Mouse (Mus musculus) midbrain, embryonic 15.5 days (tissue): ENCODE results near the gene Bves. TPM values are rescaled to one million over a fixed set of nuclear protein-coding genes. Genes with fewer than 3 reads are reported as not detected.

ENCODE experiments used
- ATAC-seq: fragments of 200-750 bp; cut with Nextera tagmentation; replicated peaks from 2 replicates; pipeline ENCODE4 v1.8.0; 2017; ENCODE audit warnings: moderate TSS enrichment
- H3K27ac ChIP-seq: fragments of 300-500 bp; sonication (generic); 2 replicates; pipeline ENCODE4 v1.5.1; 2015; ENCODE audit warnings: mild to moderate bottlenecking, inconsistent platforms
- H3K27me3 ChIP-seq: fragments of 300-500 bp; sonication (generic); replicated peaks from 2 replicates; pipeline ENCODE4 v1.6.1; 2015; ENCODE audit warnings: inconsistent platforms
- H3K36me3 ChIP-seq: fragments of 300-500 bp; sonication (generic); replicated peaks from 2 replicates; pipeline ENCODE4 v1.6.1; 2015; ENCODE audit warnings: inconsistent platforms
- H3K4me1 ChIP-seq: fragments of 300-500 bp; sonication (generic); 2 replicates; pipeline ENCODE4 v1.6.1; 2015; ENCODE audit warnings: inconsistent platforms
- H3K4me2 ChIP-seq: fragments of 300-500 bp; sonication (generic); 2 replicates; pipeline ENCODE4 v1.6.1; 2015; ENCODE audit warnings: inconsistent platforms, mild to moderate bottlenecking, moderate library complexity
- H3K4me3 ChIP-seq: fragments of 300-500 bp; sonication (generic); 2 replicates; pipeline ENCODE4 v1.5.1; 2015; ENCODE audit warnings: mild to moderate bottlenecking, inconsistent platforms
- H3K9ac ChIP-seq: fragments of 300-500 bp; sonication (generic); 2 replicates; pipeline ENCODE4 v1.6.1; 2015; ENCODE audit warnings: mild to moderate bottlenecking, inconsistent platforms
- H3K9me3 ChIP-seq: fragments of 300-500 bp; sonication (generic); 2 replicates; pipeline ENCODE4 v1.6.1; 2016; ENCODE audit warnings: inconsistent platforms
- WGBS: fragments of 180-500 bp; shearing (Covaris S2); methylation state at CpG from one replicate; pipeline ENCODE4 v1.1.7; 2015; ENCODE audit warnings: mixed read lengths; 5-methylcytosine and 5-hydroxymethylcytosine counted together
- polyA plus RNA-seq: library from polyadenylated mRNA; unstranded; fragments of >200 nt; fragmentation: Nextera tagmentation; extraction: Ambion mirVana; gene quantifications from 2 replicates; pipeline ENCODE4 v1.2.1, GENCODE M21; 2015

Bves gene
- polyA plus RNA-seq, 1 experiment from 2014 or later, result 1.6 TPM

GRCm38 (mm10) chr10:45366987-45367705 lies 31.6 kb downstream of the Bves start:
- H3K27me3 ChIP-seq, result no peaks in the 10 kb centered on the region
- H3K27ac ChIP-seq, result no peak overlapping the region
- H3K9me3 ChIP-seq, result no peaks in the 10 kb centered on the region
- no peak overlapping the region for H3K4me2 ChIP-seq
- peak; percentile 67; the same call in 1 of the 2 replicates for ATAC-seq
- no peak overlapping the region for H3K9ac ChIP-seq
- 80% methylated on average over 17 of the region's 17 CpGs for WGBS
- no peaks in the 10 kb centered on the region for H3K36me3 ChIP-seq
- H3K4me1 ChIP-seq, result no peaks in the 10 kb centered on the region
- H3K4me3 ChIP-seq, result no peak overlapping the region

DNA sequence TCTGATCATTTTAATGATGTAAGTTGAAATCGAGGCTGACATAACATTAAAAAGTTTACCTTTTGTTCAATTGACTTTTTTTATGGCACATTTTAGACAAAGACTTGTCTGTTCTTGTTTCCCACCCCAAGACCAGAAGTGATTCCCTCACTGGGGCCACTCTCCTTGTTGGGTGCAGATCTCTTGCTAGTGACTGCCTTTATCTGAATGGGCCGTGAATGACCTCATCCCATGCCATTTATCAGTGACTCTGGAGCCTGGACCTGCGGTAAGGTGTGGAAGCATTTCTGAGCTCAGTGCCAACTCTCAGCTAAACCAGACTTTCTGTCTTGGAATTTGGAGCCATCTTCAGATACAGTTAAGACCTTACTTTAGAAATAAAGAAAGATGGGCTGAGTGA lies 34.1 kb downstream of the Bves start:
- Histone ChIP-seq H3K36me3 (no peaks in the 10 kb centered on the region), H3K4me2 (no peak overlapping the region), H3K9ac (no peak overlapping the region), H3K4me3 (no peak overlapping the region), H3K4me1 (no peaks in the 10 kb centered on the region), H3K9me3 (no peaks in the 10 kb centered on the region), H3K27me3 (no peaks in the 10 kb centered on the region), H3K27ac (no peak overlapping the region)
- ATAC-seq, result no peak
- 91% methylated on average over 3 of the region's 3 CpGs for WGBS

DNA sequence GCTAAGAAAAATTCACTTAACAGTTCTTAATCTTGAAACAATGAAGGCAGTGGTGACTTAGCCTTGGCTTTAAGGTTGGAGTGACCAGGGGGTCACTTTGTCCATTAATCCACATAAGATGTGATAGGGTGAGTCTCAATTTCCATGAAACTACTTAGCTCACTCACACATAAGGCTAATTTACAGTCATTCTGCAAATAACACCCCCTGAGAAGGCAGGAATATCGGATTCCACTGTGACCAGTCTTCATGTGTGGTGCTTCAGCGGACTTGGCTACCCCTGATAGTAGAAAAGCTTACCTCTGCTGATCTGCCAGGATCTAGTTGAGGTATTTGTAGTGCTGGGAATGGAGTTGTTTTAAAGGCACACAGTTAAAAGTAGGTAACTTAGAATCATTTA lies 35.0 kb downstream of the Bves start:
- Histone ChIP-seq H3K27me3 (no peaks in the 10 kb centered on the region), H3K4me2 (no peak overlapping the region), H3K4me1 (no peaks in the 10 kb centered on the region), H3K27ac (no peak overlapping the region), H3K9ac (no peak overlapping the region), H3K9me3 (no peaks in the 10 kb centered on the region), H3K4me3 (no peak overlapping the region), H3K36me3 (no peaks in the 10 kb centered on the region)
- ATAC-seq, result no peak
- WGBS, result 83% methylated on average over 2 of the region's 2 CpGs

DNA sequence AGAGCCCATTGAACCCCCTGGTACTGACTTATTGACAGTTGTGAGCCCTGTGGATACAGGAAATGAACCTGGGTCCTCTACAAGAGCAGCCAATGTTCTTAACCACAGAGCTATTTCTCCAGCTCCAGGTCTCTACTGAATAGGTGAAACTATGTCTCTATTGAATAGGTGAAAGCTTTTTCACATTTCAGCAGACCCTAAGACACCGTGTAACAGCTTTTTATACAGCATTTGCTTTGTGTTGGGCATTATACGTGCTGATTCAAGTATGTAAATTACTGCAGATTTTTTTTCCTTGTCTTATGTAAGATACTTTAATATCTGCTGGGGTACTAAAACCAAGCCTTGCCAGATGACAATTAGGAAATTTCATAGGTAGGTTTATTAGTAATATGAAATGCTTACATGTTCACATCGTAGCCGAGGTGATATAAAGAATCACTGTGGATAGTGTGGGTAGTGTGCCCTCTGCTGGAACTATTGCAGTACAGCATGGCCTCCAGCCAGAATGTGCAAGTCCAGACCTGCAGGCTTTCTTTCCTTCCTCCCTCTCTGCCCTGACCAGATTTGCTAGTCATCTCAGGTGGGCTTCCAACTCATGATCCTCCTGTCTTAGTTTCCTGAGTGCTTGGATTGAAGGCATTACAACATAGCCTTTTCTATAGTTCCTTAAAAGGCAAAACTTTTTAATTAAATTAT lies 37.6 kb downstream of the Bves start:
- no peaks in the 10 kb centered on the region for H3K36me3 ChIP-seq
- H3K4me3 ChIP-seq, result no peak overlapping the region
- H3K9ac ChIP-seq, result no peak overlapping the region
- 41% methylated on average over 4 of the region's 4 CpGs for WGBS
- no peaks in the 10 kb centered on the region for H3K4me1 ChIP-seq
- H3K4me2 ChIP-seq, result no peak overlapping the region
- no peaks in the 10 kb centered on the region for H3K27me3 ChIP-seq
- H3K9me3 ChIP-seq, result no peaks in the 10 kb centered on the region
- ATAC-seq, result peak; percentile 85
- H3K27ac ChIP-seq, result no peak overlapping the region

GRCm38 (mm10) chr10:45378269-45378668 lies 42.7 kb downstream of the Bves start:
- ATAC-seq, result no peak
- Histone ChIP-seq H3K4me2 (no peak overlapping the region), H3K9ac (no peak overlapping the region), H3K9me3 (no peaks in the 10 kb centered on the region), H3K4me1 (no peaks in the 10 kb centered on the region), H3K27me3 (no peaks in the 10 kb centered on the region), H3K27ac (no peak overlapping the region), H3K4me3 (no peak overlapping the region), H3K36me3 (no peaks in the 10 kb centered on the region)
- WGBS, result 93% methylated on average over 3 of the region's 3 CpGs

GRCm38 (mm10) chr10:45381937-45382636 lies 46.5 kb downstream of the Bves start:
- Histone ChIP-seq H3K36me3 (no peaks in the 10 kb centered on the region), H3K4me2 (no peak overlapping the region), H3K27me3 (no peaks in the 10 kb centered on the region), H3K9me3 (no peaks in the 10 kb centered on the region), H3K4me1 (no peaks in the 10 kb centered on the region), H3K4me3 (no peak overlapping the region), H3K27ac (no peak overlapping the region), H3K9ac (no peak overlapping the region)
- ATAC-seq, result peak; percentile 51; the same call in 1 of the 2 replicates

DNA sequence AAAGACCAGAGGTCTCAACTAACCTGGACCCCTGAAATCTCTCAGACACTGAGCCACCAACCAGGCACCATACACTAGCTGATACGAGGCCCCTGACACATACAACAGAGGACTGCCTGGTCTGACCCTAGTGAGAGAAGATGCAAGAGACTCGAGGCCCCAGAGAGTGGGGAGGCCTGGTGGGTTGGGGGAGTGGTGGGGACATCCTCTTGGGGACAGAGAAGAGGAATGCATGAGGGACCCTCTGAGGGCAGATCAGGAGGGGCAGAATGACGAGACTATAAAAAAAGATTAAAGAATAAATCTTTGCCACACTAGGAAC lies 47.0 kb downstream of the Bves start:
- no peaks in the 10 kb centered on the region for H3K36me3 ChIP-seq
- H3K4me1 ChIP-seq, result no peaks in the 10 kb centered on the region
- no peaks in the 10 kb centered on the region for H3K9me3 ChIP-seq
- H3K9ac ChIP-seq, result no peak overlapping the region
- H3K27me3 ChIP-seq, result no peaks in the 10 kb centered on the region
- H3K4me2 ChIP-seq, result no peak overlapping the region
- no peak overlapping the region for H3K27ac ChIP-seq
- WGBS, result 54% methylated on average over 3 of the region's 3 CpGs
- no peak overlapping the region for H3K4me3 ChIP-seq
- 0 out of 2 replicates have a peak, but pooled peaks have one; percentile 30 for ATAC-seq

DNA sequence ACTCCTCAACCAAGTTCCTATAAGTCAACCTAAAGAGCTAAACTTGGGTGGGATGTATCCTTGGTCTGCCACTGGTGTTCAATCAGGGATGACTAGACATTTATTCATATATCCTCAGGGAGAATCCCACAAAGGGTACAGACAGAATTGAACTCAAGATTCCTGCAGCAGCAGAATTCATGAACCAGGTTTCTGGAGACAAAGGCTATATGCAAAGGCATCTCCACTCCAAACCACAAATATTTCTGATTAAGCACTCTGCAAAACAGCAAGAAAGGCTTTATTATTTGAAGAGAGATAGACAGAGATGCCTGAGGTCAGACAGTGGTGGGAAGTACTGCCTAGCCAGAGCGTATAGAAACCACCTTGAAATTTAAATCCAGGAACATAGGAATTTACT lies 62.6 kb downstream of the Bves start:
- Histone ChIP-seq H3K36me3 (no peaks in the 10 kb centered on the region), H3K4me2 (no peak overlapping the region), H3K9ac (no peak overlapping the region), H3K4me3 (no peak overlapping the region), H3K27me3 (no peaks in the 10 kb centered on the region), H3K9me3 (no peaks in the 10 kb centered on the region), H3K27ac (no peak overlapping the region), H3K4me1 (no peaks in the 10 kb centered on the region)
- no peak for ATAC-seq
- 76% methylated on average over 1 of the region's 1 CpGs for WGBS

DNA sequence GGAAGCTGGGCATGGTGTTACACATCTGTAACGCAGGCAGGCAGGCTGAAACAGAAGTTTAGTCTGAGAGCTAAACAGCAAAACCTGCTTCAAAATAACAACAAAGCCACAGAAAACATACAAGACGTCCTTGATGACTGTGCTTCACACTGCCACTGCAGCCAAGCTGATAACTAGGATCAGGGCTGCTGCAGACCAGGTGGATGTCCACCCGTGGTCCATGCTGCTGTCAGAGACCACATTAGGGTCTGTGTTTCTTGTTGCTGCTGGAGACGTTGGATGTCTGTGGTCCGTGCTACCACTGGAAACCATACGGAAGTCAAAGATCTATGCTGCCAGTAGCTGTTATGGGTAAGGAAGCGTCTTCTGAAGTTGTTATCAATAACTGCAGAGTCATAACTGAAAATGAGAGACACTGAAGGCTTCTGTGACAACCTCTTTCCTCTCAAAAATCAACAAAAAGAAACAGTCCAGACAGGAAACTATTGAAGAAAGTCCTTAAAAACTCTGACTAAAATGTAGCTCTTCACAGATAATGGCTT lies 64.2 kb downstream of the Bves start:
- Histone ChIP-seq H3K36me3 (no peaks in the 10 kb centered on the region), H3K27me3 (no peaks in the 10 kb centered on the region), H3K4me2 (no peak overlapping the region), H3K27ac (no peak overlapping the region), H3K4me3 (no peak overlapping the region), H3K9me3 (no peaks in the 10 kb centered on the region), H3K9ac (no peak overlapping the region), H3K4me1 (no peaks in the 10 kb centered on the region)
- no peak for ATAC-seq
- 89% methylated on average over 7 of the region's 7 CpGs for WGBS

GRCm38 (mm10) chr10:45410624-45411341 lies 75.2 kb downstream of the Bves start:
- peaks cover 3% of the 10 kb centered on the region for H3K4me1 ChIP-seq
- H3K4me3 ChIP-seq, result no peak overlapping the region
- WGBS, result 6% methylated on average over 10 of the region's 10 CpGs
- no peak overlapping the region for H3K9ac ChIP-seq
- H3K4me2 ChIP-seq, result no peak overlapping the region
- H3K9me3 ChIP-seq, result no peaks in the 10 kb centered on the region
- no peaks in the 10 kb centered on the region for H3K36me3 ChIP-seq
- no peaks in the 10 kb centered on the region for H3K27me3 ChIP-seq
- ATAC-seq, result peak; percentile 80; the same call in 1 of the 2 replicates
- H3K27ac ChIP-seq, result no peak overlapping the region

GRCm38 (mm10) chr10:45411741-45412140 lies 76.2 kb downstream of the Bves start:
- no peaks in the 10 kb centered on the region for H3K9me3 ChIP-seq
- H3K27ac ChIP-seq, result no peak overlapping the region
- H3K4me2 ChIP-seq, result no peak overlapping the region
- no peak overlapping the region for H3K9ac ChIP-seq
- peaks cover 3% of the 10 kb centered on the region for H3K4me1 ChIP-seq
- H3K4me3 ChIP-seq, result no peak overlapping the region
- H3K36me3 ChIP-seq, result no peaks in the 10 kb centered on the region
- WGBS, result 22% methylated on average over 2 of the region's 2 CpGs
- ATAC-seq, result no peak
- H3K27me3 ChIP-seq, result no peaks in the 10 kb centered on the region

DNA sequence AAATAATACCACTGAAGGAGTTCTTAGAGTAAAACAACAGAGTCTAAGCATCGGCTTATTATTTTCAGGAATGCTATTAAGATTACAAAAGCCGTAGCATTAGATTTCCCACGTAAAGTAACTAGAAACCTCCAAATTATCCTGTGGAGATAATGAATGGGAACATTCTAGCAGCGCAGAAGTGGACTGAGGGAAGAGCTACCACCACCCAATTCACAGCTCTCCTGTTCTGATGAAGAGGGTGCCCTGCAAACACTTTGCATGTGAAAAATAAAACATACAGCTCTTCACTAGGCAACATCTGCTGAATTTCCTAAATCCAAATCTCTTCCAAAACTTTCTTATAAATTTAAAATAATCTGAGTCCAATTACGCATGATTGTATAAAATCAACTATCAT lies 76.6 kb downstream of the Bves start:
- no peaks in the 10 kb centered on the region for H3K36me3 ChIP-seq
- no peaks in the 10 kb centered on the region for H3K9me3 ChIP-seq
- no peak overlapping the region for H3K9ac ChIP-seq
- H3K4me1 ChIP-seq, result peaks cover 3% of the 10 kb centered on the region
- no peak overlapping the region for H3K4me3 ChIP-seq
- ATAC-seq, result no peak
- H3K27ac ChIP-seq, result no peak overlapping the region
- H3K27me3 ChIP-seq, result no peaks in the 10 kb centered on the region
- no peak overlapping the region for H3K4me2 ChIP-seq
- WGBS, result 33% methylated on average over 5 of the region's 5 CpGs
